Mouse (Mus musculus): Measurements from ENCODE around the gene Als2. TPM values are rescaled to one million over a fixed set of nuclear protein-coding genes. Genes with fewer than 3 reads are reported as not detected.

Gene Als2
- polyA plus RNA-seq, 1 experiment from 2014 or later: 16.3 TPM

- Histone ChIP-seq H3K27ac (no peak overlapping the region), H3K36me3 (replicated peaks) (peaks cover 31% of the 10 kb centered on the region), H3K27me3 (ENCODE audit: poor library complexity, severe bottlenecking) (no peaks in the 10 kb centered on the region), H3K4me3 (no peak overlapping the region), H3K4me1 (no peaks in the 10 kb centered on the region), H3K9me3 (no peaks in the 10 kb centered on the region)
- WGBS: 94% methylated on average over 10 of the region's 10 CpGs
- no peak for DNase-seq (ENCODE audit: extremely low spot score, low spot score)
Observed at GRCm38 (mm10) chr1:59202367-59202766, 34.7 kb downstream of the Als2 start.

- Histone ChIP-seq H3K36me3 (replicated peaks) (peaks cover 31% of the 10 kb centered on the region), H3K9me3 (no peaks in the 10 kb centered on the region), H3K27me3 (ENCODE audit: poor library complexity, severe bottlenecking) (no peaks in the 10 kb centered on the region), H3K4me3 (no peak overlapping the region), H3K4me1 (no peaks in the 10 kb centered on the region), H3K27ac (no peak overlapping the region)
- DNase-seq (ENCODE audit: extremely low spot score, low spot score): no peak
- 91% methylated on average over 1 of the region's 1 CpGs for WGBS
Observed at GRCm38 (mm10) chr1:59201561-59201960, 35.5 kb downstream of the Als2 start.

- H3K4me1 ChIP-seq: no peaks in the 10 kb centered on the region
- no peak for DNase-seq (ENCODE audit: extremely low spot score, low spot score)
- no peak overlapping the region for H3K4me3 ChIP-seq
- 89% methylated on average over 5 of the region's 5 CpGs for WGBS
- peaks cover 34% of the 10 kb centered on the region for H3K36me3 ChIP-seq (replicated peaks)
- no peaks in the 10 kb centered on the region for H3K9me3 ChIP-seq
- H3K27ac ChIP-seq: no peak overlapping the region
- H3K27me3 ChIP-seq (ENCODE audit: poor library complexity, severe bottlenecking): no peaks in the 10 kb centered on the region
Observed at GRCm38 (mm10) chr1:59200960-59201359, 36.1 kb downstream of the Als2 start.

- Histone ChIP-seq H3K27me3 (ENCODE audit: poor library complexity, severe bottlenecking) (no peaks in the 10 kb centered on the region), H3K9me3 (no peaks in the 10 kb centered on the region), H3K4me3 (no peak overlapping the region), H3K27ac (no peak overlapping the region), H3K36me3 (replicated peaks) (peaks cover 51% of the 10 kb centered on the region), H3K4me1 (no peaks in the 10 kb centered on the region)
- WGBS: 89% methylated on average over 6 of the region's 6 CpGs
- DNase-seq (ENCODE audit: extremely low spot score, low spot score): no peak
Observed at GRCm38 (mm10) chr1:59194979-59195378, 42.1 kb downstream of the Als2 start.

- Histone ChIP-seq H3K4me1 (no peaks in the 10 kb centered on the region), H3K36me3 (replicated peaks) (peaks cover 36% of the 10 kb centered on the region), H3K9me3 (no peaks in the 10 kb centered on the region), H3K4me3 (no peak overlapping the region), H3K27me3 (ENCODE audit: poor library complexity, severe bottlenecking) (no peaks in the 10 kb centered on the region), H3K27ac (no peak overlapping the region)
- WGBS: 86% methylated on average over 5 of the region's 5 CpGs
- no peak for DNase-seq (ENCODE audit: extremely low spot score, low spot score)
Observed at GRCm38 (mm10) chr1:59187786-59188185, 49.2 kb downstream of the Als2 start.

GRCm38 (mm10) chr1:59186317-59186716 lies 50.7 kb downstream of the Als2 start:
- H3K4me1 ChIP-seq: no peaks in the 10 kb centered on the region
- DNase-seq (ENCODE audit: extremely low spot score, low spot score): no peak
- H3K36me3 ChIP-seq (replicated peaks): peaks cover 35% of the 10 kb centered on the region
- H3K27me3 ChIP-seq (ENCODE audit: poor library complexity, severe bottlenecking): no peaks in the 10 kb centered on the region
- no peak overlapping the region for H3K4me3 ChIP-seq
- 88% methylated on average over 10 of the region's 10 CpGs for WGBS
- H3K9me3 ChIP-seq: no peaks in the 10 kb centered on the region
- H3K27ac ChIP-seq: no peak overlapping the region

GRCm38 (mm10) chr1:59185410-59185809 lies 51.6 kb downstream of the Als2 start:
- Histone ChIP-seq H3K9me3 (no peaks in the 10 kb centered on the region), H3K4me3 (no peak overlapping the region), H3K36me3 (replicated peaks) (peaks cover 26% of the 10 kb centered on the region), H3K4me1 (no peaks in the 10 kb centered on the region), H3K27ac (no peak overlapping the region), H3K27me3 (ENCODE audit: poor library complexity, severe bottlenecking) (no peaks in the 10 kb centered on the region)
- WGBS: 93% methylated on average over 9 of the region's 9 CpGs
- DNase-seq (ENCODE audit: extremely low spot score, low spot score): no peak

- H3K36me3 ChIP-seq (replicated peaks): peaks cover 40% of the 10 kb centered on the region
- DNase-seq (ENCODE audit: extremely low spot score, low spot score): no peak
- H3K9me3 ChIP-seq: no peaks in the 10 kb centered on the region
- no peaks in the 10 kb centered on the region for H3K4me1 ChIP-seq
- no peak overlapping the region for H3K27ac ChIP-seq
- H3K4me3 ChIP-seq: no peak overlapping the region
- 92% methylated on average over 4 of the region's 4 CpGs for WGBS
- no peaks in the 10 kb centered on the region for H3K27me3 ChIP-seq (ENCODE audit: poor library complexity, severe bottlenecking)
Observed at GRCm38 (mm10) chr1:59183045-59183444, 54.0 kb downstream of the Als2 start.

- 95% methylated on average over 2 of the region's 2 CpGs for WGBS
- Histone ChIP-seq H3K9me3 (no peaks in the 10 kb centered on the region), H3K4me3 (no peak overlapping the region), H3K27ac (no peak overlapping the region), H3K27me3 (ENCODE audit: poor library complexity, severe bottlenecking) (no peaks in the 10 kb centered on the region), H3K36me3 (replicated peaks) (peaks cover 47% of the 10 kb centered on the region), H3K4me1 (no peaks in the 10 kb centered on the region)
- no peak for DNase-seq (ENCODE audit: extremely low spot score, low spot score)
Observed at GRCm38 (mm10) chr1:59182373-59182772, 54.7 kb downstream of the Als2 start.

- no peak for DNase-seq (ENCODE audit: extremely low spot score, low spot score)
- no peaks in the 10 kb centered on the region for H3K4me1 ChIP-seq
- peaks cover 55% of the 10 kb centered on the region for H3K36me3 ChIP-seq (replicated peaks)
- H3K27me3 ChIP-seq (ENCODE audit: poor library complexity, severe bottlenecking): no peaks in the 10 kb centered on the region
- H3K4me3 ChIP-seq: no peak overlapping the region
- no peak overlapping the region for H3K27ac ChIP-seq
- 94% methylated on average over 3 of the region's 3 CpGs for WGBS
- no peaks in the 10 kb centered on the region for H3K9me3 ChIP-seq
Observed at GRCm38 (mm10) chr1:59180003-59180402, 57.0 kb downstream of the Als2 start.

- H3K27ac ChIP-seq: no peak overlapping the region
- no peaks in the 10 kb centered on the region for H3K9me3 ChIP-seq
- no peaks in the 10 kb centered on the region for H3K27me3 ChIP-seq (ENCODE audit: poor library complexity, severe bottlenecking)
- 93% methylated on average over 10 of the region's 10 CpGs for WGBS
- no peak for DNase-seq (ENCODE audit: extremely low spot score, low spot score)
- peaks cover 50% of the 10 kb centered on the region for H3K36me3 ChIP-seq (replicated peaks)
- H3K4me3 ChIP-seq: no peak overlapping the region
- no peaks in the 10 kb centered on the region for H3K4me1 ChIP-seq
Observed at GRCm38 (mm10) chr1:59178401-59178800, 58.6 kb downstream of the Als2 start.

GRCm38 (mm10) chr1:59174514-59175373 lies 62.3 kb downstream of the Als2 start:
- H3K27me3 ChIP-seq (ENCODE audit: poor library complexity, severe bottlenecking): no peaks in the 10 kb centered on the region
- WGBS: 84% methylated on average over 10 of the region's 10 CpGs
- H3K9me3 ChIP-seq: no peaks in the 10 kb centered on the region
- H3K4me1 ChIP-seq: no peaks in the 10 kb centered on the region
- DNase-seq (ENCODE audit: extremely low spot score, low spot score): no peak
- H3K27ac ChIP-seq: no peak overlapping the region
- H3K4me3 ChIP-seq: no peak overlapping the region
- H3K36me3 ChIP-seq (replicated peaks): peaks cover 51% of the 10 kb centered on the region

- no peak for DNase-seq (ENCODE audit: extremely low spot score, low spot score)
- H3K4me1 ChIP-seq: no peaks in the 10 kb centered on the region
- 93% methylated on average over 5 of the region's 5 CpGs for WGBS
Observed at GRCm38 (mm10) chr1:59173023-59173422, 64.0 kb downstream of the Als2 start.

More at GRCm38 (mm10) chr1:59173023-59173422, 64.0 kb downstream of the Als2 start:
- Histone ChIP-seq H3K36me3 (replicated peaks) (peaks cover 40% of the 10 kb centered on the region), H3K27ac (no peak overlapping the region), H3K27me3 (ENCODE audit: poor library complexity, severe bottlenecking) (no peaks in the 10 kb centered on the region), H3K4me3 (no peak overlapping the region), H3K9me3 (no peaks in the 10 kb centered on the region)
